Mouse (Mus musculus) lung, postnatal 0 days (tissue): ENCODE results near the gene Eno2.

ENCODE experiments used
- CTCF ChIP-seq: IDR thresholded peaks from 2 replicates; pipeline ENCODE4 v1.5.1; 2016; ENCODE audit warnings: antibody characterized with exemption, mild to moderate bottlenecking
- EP300 ChIP-seq: IDR thresholded peaks from 2 replicates; pipeline ENCODE4 v1.6.1; 2016; ENCODE audit warnings: antibody characterized with exemption, mild to moderate bottlenecking, control low read depth

- TF ChIP-seq CTCF: no peak
- TF ChIP-seq EP300: no peak
Observed at GRCm38 (mm10) chr6:124782436-124782835, 13.0 kb upstream of the Eno2 start.
